Mouse (Mus musculus): Measurements from ENCODE around the gene Exosc9.

- TF ChIP-seq ZC3H11A (IDR thresholded peaks at IDR 0.05; ENCODE audit: low read depth, low read length) (no peak), POLR2A (IDR thresholded peaks at IDR 0.05; ENCODE audit: control insufficient read depth in 1 of 2, insufficient read depth in 1 of 2, low read depth in 1 of 2, low read length in 2 of 2, poor library complexity in 1 of 2) (no peak), MAZ (IDR thresholded peaks at IDR 0.05; ENCODE audit: low read depth, low read length) (no peak), CTCF (IDR thresholded peaks at IDR 0.05 in 2 of 3, conservative IDR thresholded peaks at IDR 0.05 in 1 of 3; ENCODE audit: control insufficient read depth in 1 of 3, insufficient read depth in 1 of 3, low read depth in 2 of 3, low read length in 3 of 3, poor library complexity in 1 of 3, severe bottlenecking in 1 of 3) (no peak), E2F4 (IDR thresholded peaks at IDR 0.05; ENCODE audit: borderline replicate concordance, low read depth, low read length) (no peak), TAL1 (IDR thresholded peaks at IDR 0.05; ENCODE audit: low read length) (no peak), GABPA (IDR thresholded peaks at IDR 0.05; ENCODE audit: low read depth, low read length) (no peak), ELF1 (IDR thresholded peaks at IDR 0.05; ENCODE audit: low read depth, low read length) (no peak), POLR2AphosphoS2 (IDR thresholded peaks at IDR 0.05; ENCODE audit: low read length) (no peak), RAD21 (IDR thresholded peaks at IDR 0.05; ENCODE audit: low read depth, low read length) (no peak), HCFC1 (IDR thresholded peaks at IDR 0.05; ENCODE audit: low read depth, low read length) (no peak)
Measured at GRCm38 (mm10) chr3:36536041-36536440, 16.4 kb upstream of the Exosc9 start.
